Mouse (Mus musculus) urinary bladder, adult 2 months (tissue): Measurements from ENCODE around the gene Nt5c3b. TPM values are rescaled to one million over a fixed set of nuclear protein-coding genes. Genes with fewer than 3 reads are reported as not detected.

ENCODE experiments used
- DNase-seq: peaks from one replicate; pipeline ENCODE4 v3.0.0; 2022; ENCODE audit warnings: low spot score
- polyA plus RNA-seq: library from polyadenylated mRNA; depleted of rRNA; stranded (reverse); fragments of >200 nt; gene quantifications from 2 replicates; pipeline ENCODE4 v1.2.3, GENCODE M21; 2012; rRNA removed

Gene Nt5c3b
- polyA plus RNA-seq, 1 experiment = 134 TPM

DNA sequence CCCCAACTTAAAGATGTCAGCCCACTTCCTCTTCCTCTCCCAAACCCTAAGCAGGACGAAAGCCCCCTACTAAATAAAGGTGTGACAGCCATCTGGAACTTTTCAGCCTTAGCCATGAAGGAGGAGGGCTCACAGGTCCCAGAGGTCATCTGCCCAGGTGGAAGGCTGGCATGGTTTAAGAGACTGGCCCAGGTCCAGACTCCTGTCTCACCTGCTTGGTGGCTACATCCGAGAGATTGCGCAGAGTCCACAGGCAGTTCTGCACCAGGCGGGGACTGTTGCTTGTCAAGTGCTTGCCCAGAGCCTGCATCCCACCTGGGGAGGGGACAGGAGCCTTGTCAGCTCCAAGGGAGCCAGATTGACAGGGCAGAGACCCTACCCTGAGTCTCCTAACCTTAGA is 62.3 kb downstream of the Nt5c3b start:
- DNase-seq = no peak

DNA sequence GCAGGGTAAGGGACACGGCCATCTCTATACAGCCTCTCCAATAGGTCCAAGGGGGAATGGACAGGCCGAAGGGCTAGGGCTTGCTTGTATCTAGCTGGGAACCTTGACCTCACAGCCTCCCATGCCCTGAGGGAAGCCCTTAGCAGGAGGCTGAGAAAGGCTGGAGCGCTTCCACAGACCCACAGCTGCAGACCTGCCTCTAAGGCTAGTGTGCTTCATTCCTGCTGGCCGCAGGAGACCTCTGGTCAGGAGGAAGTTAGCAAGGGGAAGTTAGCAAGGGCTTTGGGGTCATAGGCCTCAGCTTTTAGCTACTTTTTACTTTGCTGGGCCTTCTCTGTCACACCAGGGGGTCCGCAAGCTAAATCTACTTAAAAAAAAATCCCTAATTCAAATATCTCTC is 63.2 kb downstream of the Nt5c3b start:
- DNase-seq = no peak

DNA sequence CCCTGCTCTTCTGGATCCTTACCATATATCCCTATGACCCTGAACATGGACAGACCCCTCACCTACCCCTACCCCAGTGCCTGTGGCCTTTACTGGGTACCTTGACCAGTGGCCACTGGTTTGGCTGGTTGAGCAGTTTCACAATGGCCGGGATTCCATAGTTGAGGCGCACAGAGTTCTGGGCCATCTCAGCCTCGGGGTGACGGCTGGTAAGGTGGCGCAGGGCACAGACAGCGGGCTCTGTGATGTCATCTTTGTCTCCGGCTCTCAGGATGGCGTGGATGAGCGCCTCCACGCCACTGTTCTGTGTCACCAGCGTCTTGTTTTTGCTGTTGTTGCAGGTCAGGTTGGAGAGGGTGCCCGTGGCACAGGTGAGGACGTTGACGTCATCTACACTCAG is 63.6 kb downstream of the Nt5c3b start:
- no peak for DNase-seq

DNA sequence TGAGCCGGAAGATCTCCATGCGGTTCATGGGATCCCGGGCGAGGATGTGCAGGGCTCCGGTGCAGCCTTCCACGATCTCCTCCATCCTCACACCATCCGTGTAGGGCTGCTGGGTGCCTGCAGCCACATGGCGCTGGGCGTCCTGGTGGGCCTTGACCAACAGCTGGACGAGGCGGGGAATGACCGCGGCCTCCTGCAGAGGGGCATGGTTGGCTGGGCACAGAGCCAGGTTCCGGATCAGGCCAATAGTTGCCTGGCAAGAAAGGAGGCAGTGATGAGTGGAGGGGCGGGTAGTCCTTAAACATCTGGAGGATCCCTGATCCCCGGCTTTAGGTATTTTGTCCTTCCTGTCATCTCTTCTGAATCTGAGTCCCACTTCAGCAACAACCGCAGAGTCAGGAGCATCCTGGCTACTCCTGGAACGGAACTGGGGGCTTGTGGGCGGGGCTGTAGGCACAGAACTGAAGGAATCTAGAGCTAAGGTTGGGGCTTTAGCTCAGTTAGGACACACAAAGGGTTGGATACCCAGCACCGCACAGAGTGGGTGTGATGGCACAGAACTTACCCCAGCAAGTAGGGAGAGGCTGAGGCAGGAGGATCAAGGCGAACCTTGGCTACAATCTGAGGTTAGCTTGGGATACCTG is 64.7 kb downstream of the Nt5c3b start:
- no peak for DNase-seq

DNA sequence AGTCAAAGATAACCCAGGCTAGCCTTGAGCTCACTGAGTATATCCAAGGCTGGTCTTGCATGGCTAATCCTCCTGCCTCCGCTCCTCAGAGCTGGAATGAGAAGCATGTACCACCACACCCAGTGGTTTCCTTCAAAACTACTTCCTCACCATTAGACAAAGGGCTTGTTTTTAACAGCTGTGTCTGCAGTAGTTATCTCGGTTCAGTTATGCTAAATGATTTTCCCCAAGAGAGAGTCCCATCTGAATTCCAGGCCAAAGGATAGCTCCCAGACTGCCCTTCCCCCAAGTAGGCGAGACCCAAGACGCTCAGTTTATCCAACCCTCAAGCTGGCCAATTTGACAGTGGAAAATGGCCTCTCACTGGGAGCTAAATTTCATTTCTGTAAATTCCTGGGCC is 65.6 kb downstream of the Nt5c3b start:
- DNase-seq = no peak

DNA sequence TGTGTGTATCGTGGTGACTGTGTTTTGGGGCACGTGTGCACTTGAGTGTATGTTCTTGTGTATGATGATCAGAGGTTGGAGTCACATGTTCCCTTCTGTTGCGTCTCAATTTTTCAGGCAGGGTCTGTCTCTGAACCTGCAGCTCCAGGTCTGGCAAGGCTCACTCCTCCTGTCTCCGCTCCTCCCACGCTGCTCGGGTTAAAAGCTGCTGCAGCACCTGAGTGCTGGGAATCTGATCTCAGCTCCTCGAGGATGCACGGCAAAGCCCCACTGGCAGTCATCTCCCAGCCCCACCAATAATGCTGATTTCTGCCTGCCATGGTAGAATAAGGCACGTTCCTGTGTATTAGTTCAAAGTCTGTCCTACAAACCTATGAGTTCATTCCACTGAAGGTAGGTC is 66.5 kb downstream of the Nt5c3b start:
- DNase-seq = no peak

Other genes with a start within 250 kb of the Nt5c3b start
- not detected in 2 replicates for gene Krt9, start 248.6 kb downstream of the Nt5c3b start, polyA plus RNA-seq
- 0.91 and 1.7 TPM in 2 replicates for gene Krt14, start 234.3 kb downstream of the Nt5c3b start, polyA plus RNA-seq
- gene Krt16, start 192.9 kb downstream of the Nt5c3b start, polyA plus RNA-seq = not detected in 2 replicates
- 0.44 and 0.61 TPM in 2 replicates for gene Krt17, start 180.8 kb downstream of the Nt5c3b start, polyA plus RNA-seq
- gene Krt42, start 171.9 kb downstream of the Nt5c3b start, polyA plus RNA-seq = not detected in 2 replicates
- 510 and 627 TPM in 2 replicates for gene Eif1, start 121.9 kb downstream of the Nt5c3b start, polyA plus RNA-seq
- gene Gast, start 107.4 kb downstream of the Nt5c3b start, polyA plus RNA-seq = not detected in 2 replicates
- gene Hap1, start 85.7 kb downstream of the Nt5c3b start, polyA plus RNA-seq = 3.6 and 4.3 TPM in 2 replicates
- gene Jup, start 44.0 kb downstream of the Nt5c3b start, polyA plus RNA-seq = 92.4 and 119 TPM in 2 replicates
- gene P3h4, start 27.0 kb downstream of the Nt5c3b start, polyA plus RNA-seq = 53.4 and 56.2 TPM in 2 replicates
- gene Fkbp10, start 26.1 kb downstream of the Nt5c3b start, polyA plus RNA-seq = 84.6 and 90.5 TPM in 2 replicates
- gene Klhl10, start 109 bp upstream of the Nt5c3b start, polyA plus RNA-seq = 1.3 and 1.4 TPM in 2 replicates
- 12.2 and 13.2 TPM in 2 replicates for gene Klhl11, start 30.9 kb upstream of the Nt5c3b start, polyA plus RNA-seq
- 83.9 and 93.7 TPM in 2 replicates for gene Acly, start 86.2 kb upstream of the Nt5c3b start, polyA plus RNA-seq
- 0.26 and 0.60 TPM in 2 replicates for gene Ttc25, start 103.8 kb upstream of the Nt5c3b start, polyA plus RNA-seq
- 34.9 and 36.0 TPM in 2 replicates for gene Cnp, start 133.1 kb upstream of the Nt5c3b start, polyA plus RNA-seq
- gene Nkiras2, start 177.4 kb upstream of the Nt5c3b start, polyA plus RNA-seq = 54.8 and 55.4 TPM in 2 replicates
- gene Dnajc7, start 178.4 kb upstream of the Nt5c3b start, polyA plus RNA-seq = 118 and 123 TPM in 2 replicates